Mouse (Mus musculus) liver, embryonic 14.5 days (tissue): ENCODE measurements around the gene Prtn3. TPM values are rescaled to one million over a fixed set of nuclear protein-coding genes. Genes with fewer than 3 reads are reported as not detected.

Experiments used
- ATAC-seq: fragments of 200-750 bp; cut with Nextera tagmentation; 2 replicates; pipeline ENCODE4 v1.8.0; 2017; ENCODE audit warnings: moderate number of reproducible peaks, mild to moderate bottlenecking, moderate library complexity; ENCODE audit not compliant: insufficient read depth
- DNase-seq, 3 experiments: peaks; one replicate each; pipeline ENCODE4 v3.0.0-alpha.2; 2012 to 2013; ENCODE audit warnings: low read depth in 3 of 3, low spot score in 3 of 3
- H3K27ac ChIP-seq: fragments of 300-500 bp; sonication (generic); 2 replicates; pipeline ENCODE4 v1.5.1; 2014; ENCODE audit warnings: moderate library complexity, mild to moderate bottlenecking, control low read depth, inconsistent platforms
- H3K27me3 ChIP-seq: fragments of 300-500 bp; sonication (generic); 2 replicates; pipeline ENCODE4 v1.6.1; 2014; ENCODE audit warnings: mild to moderate bottlenecking, low read length, moderate library complexity; ENCODE audit not compliant: control insufficient read depth, insufficient read depth
- H3K36me3 ChIP-seq: fragments of 300-500 bp; sonication (generic); replicated peaks from 2 replicates; pipeline ENCODE4 v1.6.1; 2014; ENCODE audit warnings: low read depth; ENCODE audit not compliant: control insufficient read depth, insufficient read depth
- H3K4me1 ChIP-seq, 2 experiments: fragments of 200-500 bp in 1 of 2; fragments of 300-500 bp in 1 of 2; sonication (generic) in 1 of 2; replicated peaks; 2 replicates each; pipeline ENCODE4 v1.6.1; 2012 to 2014; ENCODE audit warnings: antibody characterized with exemption in 1 of 2, inconsistent platforms in 1 of 2, low read length in 1 of 2; ENCODE audit not compliant: control insufficient read depth in 2 of 2, insufficient read depth in 2 of 2
- H3K4me2 ChIP-seq: fragments of 300-500 bp; sonication (generic); 2 replicates; pipeline ENCODE4 v1.6.1; 2014; ENCODE audit warnings: low read depth, mild to moderate bottlenecking, control low read depth, moderate library complexity
- H3K4me3 ChIP-seq, 2 experiments: fragments of 200-500 bp in 1 of 2; fragments of 300-500 bp in 1 of 2; sonication (generic) in 1 of 2; 2 replicates each; pipeline ENCODE4 v1.5.1; 2012 to 2014; ENCODE audit warnings: low read depth in 2 of 2, low read length in 2 of 2, mild to moderate bottlenecking in 2 of 2, control low read depth in 1 of 2, inconsistent platforms in 1 of 2, moderate library complexity in 1 of 2; ENCODE audit not compliant: insufficient read depth in 1 of 2
- H3K9ac ChIP-seq: fragments of 300-500 bp; sonication (generic); replicated peaks from 2 replicates; pipeline ENCODE4 v1.6.1; 2014; ENCODE audit warnings: mild to moderate bottlenecking, control low read depth, moderate library complexity
- H3K9me3 ChIP-seq: fragments of 300-500 bp; sonication (generic); 2 replicates; pipeline ENCODE4 v1.6.1; 2016; ENCODE audit warnings: low read length, mixed read lengths; ENCODE audit not compliant: control insufficient read depth
- CTCF ChIP-seq: IDR thresholded peaks from 2 replicates; pipeline ENCODE4 v1.5.1; 2016; ENCODE audit warnings: antibody characterized with exemption, low read depth, control low read depth
- EP300 ChIP-seq: IDR thresholded peaks from 2 replicates; pipeline ENCODE4 v1.6.1; 2016; ENCODE audit warnings: antibody characterized with exemption, low read depth
- WGBS: fragments of 180-500 bp; shearing (Covaris S2); extraction: QIAGEN DNeasy Blood & Tissue Kit; methylation state at CpG from one replicate; pipeline ENCODE4 v1.1.7; 2014; ENCODE audit not compliant: insufficient replicate concordance; 5-methylcytosine and 5-hydroxymethylcytosine counted together
- polyA plus RNA-seq, 2 experiments: library from polyadenylated mRNA; depleted of rRNA in 1 of 2; stranded (reverse) in 1 of 2; unstranded in 1 of 2; fragments of >200 nt; fragmentation: Nextera tagmentation in 1 of 2; extraction: Ambion mirVana in 1 of 2; gene quantifications; 2 replicates each; pipeline versions ENCODE4 v1.2.1 to v1.2.3; 2012 to 2014

Prtn3 gene
- polyA plus RNA-seq, 2 experiments, result 132 to 133 TPM

DNA sequence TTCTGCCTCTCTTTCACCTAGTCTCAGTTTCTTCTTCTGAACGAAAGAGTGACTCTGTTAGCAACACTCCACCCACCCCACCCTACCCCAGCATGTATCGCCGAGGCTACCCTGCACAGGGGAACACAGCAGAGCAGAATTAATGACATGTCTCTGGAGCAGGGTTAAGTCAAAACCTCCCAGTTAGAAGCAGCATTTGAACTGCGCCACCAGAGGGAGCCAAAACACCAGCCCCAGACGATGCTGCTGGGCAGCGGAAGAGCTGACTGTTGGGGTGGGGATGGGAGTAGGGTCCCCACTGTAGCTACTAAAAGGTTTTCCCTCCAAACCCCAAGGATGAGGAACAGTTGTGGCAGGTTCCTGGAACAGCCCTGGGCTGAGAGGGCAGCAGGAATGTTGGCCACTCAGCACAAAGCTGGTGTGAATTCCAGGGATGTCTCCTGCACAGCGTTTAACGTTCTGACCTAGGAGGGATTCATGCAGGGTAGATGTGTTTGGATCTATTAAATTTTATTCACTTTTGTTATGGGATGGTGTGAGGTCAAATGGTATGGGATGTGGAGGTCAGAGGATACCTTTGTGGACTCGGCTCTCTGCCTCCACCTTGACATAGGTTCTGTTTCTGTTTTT is 39.4 kb upstream of the Prtn3 start:
- TF ChIP-seq CTCF, result peak; percentile 96
- TF ChIP-seq EP300, result no peak
- no peak overlapping the region for H3K27ac ChIP-seq
- H3K4me1 ChIP-seq, result no peaks in the 10 kb centered on the region; a peak in 1 of 4 replicates
- DNase-seq (peak in 2 of 3 experiments; percentile 38 to 43), ATAC-seq (no peak)
- no peaks in the 10 kb centered on the region; the same call in 1 of the 2 replicates for H3K9me3 ChIP-seq
- H3K27me3 ChIP-seq, result no peaks in the 10 kb centered on the region
- H3K9ac ChIP-seq, result no peak overlapping the region
- no peak overlapping the region for H3K4me2 ChIP-seq
- whole genome bisulfite sequencing, result 27% methylated on average over 9 of the region's 9 CpGs
- no peaks in the 10 kb centered on the region for H3K36me3 ChIP-seq
- H3K4me3 ChIP-seq, result no peak overlapping the region

- H3K27me3 ChIP-seq, result no peaks in the 10 kb centered on the region
- ATAC-seq, result no peak
- no peak for DNase-seq
- no peaks in the 10 kb centered on the region for H3K36me3 ChIP-seq
- no peak overlapping the region for H3K9ac ChIP-seq
- TF ChIP-seq EP300, result no peak
- peak; percentile 37 for TF ChIP-seq CTCF
- peaks cover 0 to 2% of the 10 kb centered on the region in 2 experiments; a peak in 1 of 4 replicates for H3K4me1 ChIP-seq
- WGBS, result 76% methylated on average over 3 of the region's 3 CpGs
- H3K4me3 ChIP-seq, result no peak overlapping the region
- H3K9me3 ChIP-seq, result no peaks in the 10 kb centered on the region; the same call in 1 of the 2 replicates
- no peak overlapping the region for H3K4me2 ChIP-seq
- no peak overlapping the region for H3K27ac ChIP-seq
Measured at GRCm38 (mm10) chr10:79836918-79837317, 37.4 kb upstream of the Prtn3 start.

DNA sequence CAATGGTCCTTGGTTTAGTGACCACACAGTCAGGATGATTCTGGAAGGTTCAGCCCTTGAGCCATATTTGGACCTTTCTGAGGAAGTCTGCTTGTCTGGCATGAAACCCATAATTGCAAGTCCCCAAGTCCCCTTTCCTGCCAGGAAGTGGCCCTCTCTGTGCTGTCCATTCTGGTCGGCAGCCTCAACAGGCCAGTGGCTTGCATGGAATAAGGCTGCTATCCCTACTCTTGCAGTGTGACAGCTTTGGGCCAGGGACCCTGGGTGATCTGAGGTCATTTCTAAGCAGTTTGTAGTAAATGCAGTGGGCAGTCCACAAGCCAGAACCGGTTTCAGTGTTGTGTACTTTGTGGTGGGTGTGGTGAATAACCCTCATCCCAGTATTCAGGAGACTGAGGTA is 36.1 kb upstream of the Prtn3 start:
- Histone ChIP-seq H3K4me3 (no peak overlapping the region), H3K9ac (no peak overlapping the region), H3K9me3 (no peaks in the 10 kb centered on the region; the same call in 1 of the 2 replicates), H3K27ac (no peak overlapping the region), H3K4me1 (peaks cover 0 to 2% of the 10 kb centered on the region in 2 experiments; a peak in 1 of 4 replicates), H3K36me3 (no peaks in the 10 kb centered on the region), H3K4me2 (no peak overlapping the region), H3K27me3 (no peaks in the 10 kb centered on the region)
- 28% methylated on average over 2 of the region's 2 CpGs for WGBS
- DNase-seq (no peak), ATAC-seq (no peak)
- TF ChIP-seq EP300 (no peak), CTCF (no peak)

- WGBS, result 69% methylated on average over 3 of the region's 3 CpGs
- H3K27ac ChIP-seq, result no peak overlapping the region
Measured at GRCm38 (mm10) chr10:79840091-79840490, 34.2 kb upstream of the Prtn3 start.

GRCm38 (mm10) chr10:79840644-79841551 is 33.4 kb upstream of the Prtn3 start:
- ATAC-seq (peak; percentile 70), DNase-seq (no peak)
- Histone ChIP-seq H3K36me3 (no peaks in the 10 kb centered on the region), H3K9me3 (no peaks in the 10 kb centered on the region; the same call in 1 of the 2 replicates), H3K27me3 (no peaks in the 10 kb centered on the region), H3K4me2 (peak overlapping the region; percentile 53), H3K4me3 (peak overlapping the region; percentile 24 to 43), H3K27ac (no peak overlapping the region), H3K4me1 (peaks cover 0 to 2% of the 10 kb centered on the region in 2 experiments; a peak in 1 of 4 replicates), H3K9ac (peak overlapping the region; percentile 4; the same call in 1 of the 2 replicates)
- WGBS, result under 1% methylated on average over 24 of the region's 24 CpGs
- no peak for TF ChIP-seq EP300
- TF ChIP-seq CTCF, result peak; percentile 25; the same call in 1 of the 2 replicates

More at GRCm38 (mm10) chr10:79840091-79840490, 34.2 kb upstream of the Prtn3 start:
- Histone ChIP-seq H3K4me2 (no peak overlapping the region), H3K4me1 (peaks cover 0 to 2% of the 10 kb centered on the region in 2 experiments; a peak in 1 of 4 replicates), H3K36me3 (no peaks in the 10 kb centered on the region), H3K27me3 (no peaks in the 10 kb centered on the region), H3K9ac (no peak overlapping the region), H3K9me3 (no peaks in the 10 kb centered on the region; the same call in 1 of the 2 replicates), H3K4me3 (no peak overlapping the region)
- no peak for TF ChIP-seq EP300
- no peak for TF ChIP-seq CTCF
- DNase-seq (no peak), ATAC-seq (no peak)
